Mouse (Mus musculus) C2C12 (cell line): Measurements from ENCODE around the gene Ank2. TPM values are rescaled to one million over a fixed set of nuclear protein-coding genes. Genes with fewer than 3 reads are reported as not detected.
A peak's percentile ranks its signal among the peaks of the same experiment; 100 is the strongest.

Source experiments
- H3K27me3 ChIP-seq: one replicate; pipeline ENCODE4 v1.6.1; 2011; ENCODE audit not compliant: control insufficient read depth, insufficient read depth, insufficient read length
- H3K36me3 ChIP-seq: one replicate; pipeline ENCODE4 v1.6.1; 2011; ENCODE audit not compliant: control insufficient read depth, insufficient read depth
- H3K4me3 ChIP-seq: one replicate; pipeline ENCODE4 v1.5.1; 2011; ENCODE audit warnings: mild to moderate bottlenecking, control low read depth; ENCODE audit not compliant: poor library complexity, insufficient read depth, severe bottlenecking
- H3K79me2 ChIP-seq: one replicate; pipeline ENCODE4 v1.6.1; 2011; ENCODE audit not compliant: control insufficient read depth, insufficient read depth
- H3K79me3 ChIP-seq: one replicate; pipeline ENCODE4 v1.6.1; 2011; ENCODE audit warnings: low read depth, control low read depth
- H3ac ChIP-seq: one replicate; pipeline ENCODE3; 2011; ENCODE audit warnings: low read depth; ENCODE audit not compliant: control insufficient read depth, insufficient read length
- CEBPB ChIP-seq: IDR thresholded peaks from one replicate; pipeline ENCODE4 v1.6.1; 2011; ENCODE audit warnings: low read depth, mild to moderate bottlenecking, control low read depth, moderate library complexity
- CTCF ChIP-seq: IDR thresholded peaks from one replicate; pipeline ENCODE4 v1.5.1; 2011; ENCODE audit not compliant: control insufficient read depth, insufficient read depth, insufficient read length
- FOSL1 ChIP-seq: IDR thresholded peaks from one replicate; pipeline ENCODE4 v1.8.0; 2011; ENCODE audit warnings: mild to moderate bottlenecking, low read length; ENCODE audit not compliant: poor library complexity, insufficient read depth, severe bottlenecking
- MAX ChIP-seq: IDR thresholded peaks from one replicate; pipeline ENCODE4 v1.6.1; 2011; ENCODE audit warnings: mild to moderate bottlenecking, control low read depth
- MYOD1 ChIP-seq: IDR thresholded peaks from one replicate; pipeline ENCODE4 v1.6.1; 2011; ENCODE audit warnings: low read depth; ENCODE audit not compliant: control insufficient read depth, insufficient read length
- MYOG ChIP-seq: IDR thresholded peaks from one replicate; pipeline ENCODE4 v1.6.1; 2011; ENCODE audit not compliant: control insufficient read depth, insufficient read length; ENCODE audit errors: extremely low read depth
- USF1 ChIP-seq: IDR thresholded peaks from one replicate; pipeline ENCODE4 v1.6.1; 2011; ENCODE audit warnings: low read depth, mild to moderate bottlenecking, control low read depth, moderate library complexity
- polyA plus RNA-seq: library from polyadenylated mRNA; unstranded; fragments of >200 nt; fragmentation: generic; extraction: Trizol; gene quantifications from one replicate; pipeline ENCODE4 v1.2.1, GENCODE M21; 2012; ENCODE audit warnings: missing spikeins

Ank2 gene
- polyA plus RNA-seq, 1 experiment, result 3.5 TPM

DNA sequence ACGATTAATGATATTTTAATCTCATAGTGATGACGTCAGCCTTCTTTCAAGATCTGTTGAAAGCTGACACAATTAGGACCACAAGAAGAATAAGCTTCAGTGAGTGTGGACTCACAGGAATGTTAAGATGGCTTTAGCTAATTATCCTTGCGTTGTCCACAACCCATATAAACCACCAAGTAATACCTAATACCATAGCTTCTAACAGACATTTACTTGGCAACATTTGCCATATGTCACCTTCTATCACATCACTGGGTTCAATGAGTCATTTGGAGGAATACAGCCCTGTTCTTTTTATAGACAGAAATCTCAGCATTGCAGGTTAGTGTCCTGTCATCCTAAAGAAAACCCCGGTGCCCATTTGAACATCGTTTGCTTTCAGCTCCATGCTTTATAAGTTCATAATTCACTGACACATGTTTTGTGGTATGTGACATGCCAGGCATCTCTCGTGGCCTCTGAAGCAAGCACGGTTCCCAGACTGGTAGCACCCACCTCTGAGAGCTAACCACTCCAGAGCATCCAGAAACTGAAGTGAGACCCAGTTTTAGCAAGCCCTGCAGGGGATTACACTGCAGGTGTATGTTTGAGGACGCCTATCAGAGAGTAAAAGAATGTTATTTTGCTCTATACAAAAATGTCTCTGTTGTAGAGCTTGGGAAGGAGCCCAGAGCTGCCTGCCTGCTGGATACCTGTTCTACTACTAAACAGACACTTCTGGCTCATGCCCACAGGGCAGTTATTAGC lies 423.4 kb downstream of the Ank2 start:
- TF ChIP-seq FOSL1, result no peak
- TF ChIP-seq CEBPB, result no peak
- TF ChIP-seq USF1, result no peak
- no peak for TF ChIP-seq MYOG
- no peak for TF ChIP-seq CTCF
- no peak for TF ChIP-seq MAX
- TF ChIP-seq MYOD1, result no peak
- Histone ChIP-seq H3K79me2 (no peaks in the 10 kb centered on the region), H3K36me3 (no peaks in the 10 kb centered on the region), H3ac (no peak overlapping the region), H3K27me3 (no peaks in the 10 kb centered on the region), H3K79me3 (no peaks in the 10 kb centered on the region), H3K4me3 (no peak overlapping the region)

DNA sequence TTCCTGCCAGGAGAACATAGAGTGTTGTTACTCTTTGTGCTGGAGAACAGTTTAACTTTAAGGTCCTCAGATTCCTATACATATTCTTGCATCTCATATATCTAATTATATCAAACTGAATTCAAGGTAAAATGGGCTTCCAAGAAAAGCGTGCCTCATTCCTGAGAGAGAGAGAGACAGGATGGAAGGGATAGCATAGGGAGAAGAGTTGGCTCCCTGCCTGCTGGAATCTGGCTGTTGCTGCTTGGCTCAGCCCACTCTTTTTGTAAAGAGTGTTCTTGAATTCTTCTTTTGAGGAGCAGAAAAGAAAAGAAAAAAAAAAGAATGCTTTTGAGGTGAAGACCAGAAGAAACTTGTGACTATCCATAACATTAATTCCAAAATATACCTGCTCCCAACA lies 427.7 kb downstream of the Ank2 start:
- Histone ChIP-seq H3K79me2 (no peaks in the 10 kb centered on the region), H3K27me3 (no peaks in the 10 kb centered on the region), H3K4me3 (no peak overlapping the region), H3K36me3 (no peaks in the 10 kb centered on the region), H3K79me3 (no peaks in the 10 kb centered on the region), H3ac (no peak overlapping the region)
- TF ChIP-seq CTCF (no peak), USF1 (no peak), MYOG (no peak), MAX (no peak), MYOD1 (no peak), FOSL1 (no peak), CEBPB (no peak)

DNA sequence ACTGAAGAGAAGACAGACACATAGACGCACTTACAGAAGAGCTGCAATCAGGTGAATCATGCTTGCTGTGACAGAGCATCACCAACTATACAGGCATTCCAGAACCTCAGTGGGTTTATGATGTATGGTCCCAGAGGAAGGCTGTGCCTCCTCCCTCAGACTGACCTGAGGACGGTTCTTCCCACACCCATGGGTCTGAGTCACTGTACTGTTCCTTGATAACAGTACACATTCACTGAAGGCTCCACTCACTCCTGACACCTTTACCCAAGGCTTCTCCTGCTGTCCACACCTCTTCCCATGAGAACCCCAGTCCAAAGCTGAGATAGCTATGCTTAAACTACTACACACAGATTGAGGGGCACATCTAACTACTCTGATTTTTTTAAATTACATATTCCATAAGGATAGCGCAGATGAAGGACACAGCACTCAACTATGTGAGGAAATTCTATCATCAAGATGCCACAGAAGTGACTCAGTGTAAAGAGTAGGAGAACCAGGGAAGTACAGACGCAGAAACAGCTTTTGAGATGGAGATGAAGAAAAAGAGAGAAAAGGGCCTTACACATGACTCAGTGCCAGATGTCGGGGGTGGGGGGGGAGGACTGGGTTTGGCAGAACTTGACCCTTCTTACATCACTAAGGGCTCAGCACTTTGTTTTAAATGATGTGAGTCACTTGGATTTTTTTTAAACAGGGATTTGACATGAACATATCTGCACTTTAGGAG lies 435.3 kb downstream of the Ank2 start:
- H3K79me2 ChIP-seq, result no peaks in the 10 kb centered on the region
- H3K27me3 ChIP-seq, result no peaks in the 10 kb centered on the region
- H3K4me3 ChIP-seq, result no peak overlapping the region
- TF ChIP-seq CEBPB (no peak), MYOG (no peak), CTCF (no peak), MYOD1 (peak; percentile 23), FOSL1 (no peak)
- H3K36me3 ChIP-seq, result no peaks in the 10 kb centered on the region
- no peak overlapping the region for H3ac ChIP-seq
- H3K79me3 ChIP-seq, result no peaks in the 10 kb centered on the region

DNA sequence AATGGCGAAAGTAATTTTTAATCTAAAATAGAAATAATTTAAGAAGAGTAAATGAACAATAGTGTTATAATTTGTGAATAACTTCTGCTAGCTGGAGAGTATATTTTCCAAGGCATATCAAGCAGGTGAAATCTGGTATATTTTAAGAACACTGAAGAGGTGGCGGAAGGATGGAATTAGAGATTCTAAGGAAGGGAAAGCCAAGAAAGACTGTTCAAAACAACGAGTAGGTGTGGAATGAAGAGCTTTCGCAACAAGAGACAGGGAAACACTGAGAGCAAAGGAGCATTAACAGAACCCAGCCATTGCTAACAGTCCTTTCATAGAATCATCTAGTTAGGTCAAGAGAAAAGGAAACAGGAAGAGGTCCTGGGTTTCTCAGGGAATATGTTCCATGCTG lies 439.5 kb downstream of the Ank2 start:
- Histone ChIP-seq H3ac (no peak overlapping the region), H3K79me2 (no peaks in the 10 kb centered on the region), H3K27me3 (no peaks in the 10 kb centered on the region), H3K36me3 (no peaks in the 10 kb centered on the region), H3K79me3 (no peaks in the 10 kb centered on the region), H3K4me3 (no peak overlapping the region)
- TF ChIP-seq CEBPB (no peak), USF1 (no peak), MAX (no peak), MYOD1 (no peak), CTCF (no peak)

DNA sequence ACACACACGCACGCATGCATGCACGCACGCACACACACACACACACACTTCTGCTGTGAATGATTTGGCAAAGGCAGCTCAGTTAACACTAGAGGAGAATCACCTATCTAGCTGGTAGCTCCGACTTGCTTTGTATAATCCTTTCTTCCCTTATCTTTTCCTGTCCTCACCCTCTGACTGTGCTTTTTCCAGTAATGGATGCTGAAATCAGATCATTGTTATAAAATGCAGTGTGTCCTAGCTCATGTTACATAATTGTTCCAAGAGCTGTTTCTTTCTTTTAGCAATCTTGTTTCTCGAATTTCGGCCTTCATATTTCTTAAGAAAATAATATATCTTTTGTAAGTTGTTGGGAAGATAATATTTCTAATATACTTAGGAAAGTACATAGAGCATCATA lies 457.9 kb downstream of the Ank2 start:
- Histone ChIP-seq H3K27me3 (no peaks in the 10 kb centered on the region), H3K79me3 (no peaks in the 10 kb centered on the region), H3K79me2 (no peaks in the 10 kb centered on the region), H3ac (no peak overlapping the region), H3K4me3 (no peak overlapping the region), H3K36me3 (no peaks in the 10 kb centered on the region)
- no peak for TF ChIP-seq FOSL1
- no peak for TF ChIP-seq USF1
- no peak for TF ChIP-seq MYOG
- no peak for TF ChIP-seq MYOD1
- TF ChIP-seq CTCF, result no peak
- no peak for TF ChIP-seq MAX
- no peak for TF ChIP-seq CEBPB
